Mouse (Mus musculus) adrenal gland, postnatal 10 days (tissue): ENCODE results near the gene Il1rl1. TPM values are rescaled to one million over a fixed set of nuclear protein-coding genes. Genes with fewer than 3 reads are reported as not detected.

ENCODE experiments used
- DNase-seq: peaks from one replicate; pipeline ENCODE4 v3.0.0; 2021; ENCODE audit warnings: mixed read lengths
- total RNA-seq, 2 experiments: library from RNA; stranded (reverse); gene quantifications; 2 replicates each; pipeline ENCODE4 v1.2.3; 2021

The Il1rl1 gene
- total RNA-seq, 2 experiments from 2014 or later, result 0.91 to 1.4 TPM

- DNase-seq, result no peak
These were observed 8.0 kb downstream of the Il1rl1 start for GRCm38 (mm10) chr1:40437340-40437739.

GRCm38 (mm10) chr1:40439504-40439903, 10.1 kb downstream of the Il1rl1 start:
- DNase-seq, result no peak

- DNase-seq, result no peak
These were observed 15.4 kb downstream of the Il1rl1 start for GRCm38 (mm10) chr1:40444800-40445199.

GRCm38 (mm10) chr1:40465477-40466430, 36.4 kb downstream of the Il1rl1 start, which contains the start of gene Il18r1:
Gene Il18r1, plus strand, starts transcription at chr1:40465552.
- peak; percentile 7 for DNase-seq

GRCm38 (mm10) chr1:40467306-40467705, 37.9 kb downstream of the Il1rl1 start:
- no peak for DNase-seq

GRCm38 (mm10) chr1:40468805-40469204, 39.4 kb downstream of the Il1rl1 start:
- no peak for DNase-seq

GRCm38 (mm10) chr1:40469900-40470299, 40.5 kb downstream of the Il1rl1 start:
- DNase-seq, result no peak

GRCm38 (mm10) chr1:40472401-40472800, 43.0 kb downstream of the Il1rl1 start:
- DNase-seq, result no peak

GRCm38 (mm10) chr1:40473640-40474039, 44.3 kb downstream of the Il1rl1 start:
- no peak for DNase-seq

- no peak for DNase-seq
These were observed 45.0 kb downstream of the Il1rl1 start for GRCm38 (mm10) chr1:40474336-40474735.

- no peak for DNase-seq
These were observed 46.3 kb downstream of the Il1rl1 start for GRCm38 (mm10) chr1:40475697-40476096.

GRCm38 (mm10) chr1:40476756-40477155, 47.4 kb downstream of the Il1rl1 start:
- DNase-seq, result no peak

GRCm38 (mm10) chr1:40479505-40479923, 50.1 kb downstream of the Il1rl1 start:
- DNase-seq, result no peak

- no peak for DNase-seq
These were observed 65.2 kb downstream of the Il1rl1 start for GRCm38 (mm10) chr1:40494594-40494993.

- DNase-seq, result no peak
These were observed 70.3 kb downstream of the Il1rl1 start for GRCm38 (mm10) chr1:40499708-40500107.

- DNase-seq, result no peak
These were observed 71.8 kb downstream of the Il1rl1 start for GRCm38 (mm10) chr1:40501126-40501525.

- DNase-seq, result no peak
These were observed 72.4 kb downstream of the Il1rl1 start for GRCm38 (mm10) chr1:40501546-40502398.

GRCm38 (mm10) chr1:40504548-40504947, 75.2 kb downstream of the Il1rl1 start:
- DNase-seq, result no peak
